Mouse (Mus musculus) C2C12 (cell line): ENCODE measurements around the gene Cnn2.

ENCODE experiments used
- CEBPB ChIP-seq: IDR thresholded peaks from one replicate; pipeline ENCODE4 v1.6.1; 2011; ENCODE audit warnings: low read depth, mild to moderate bottlenecking, control low read depth, moderate library complexity
- CTCF ChIP-seq: IDR thresholded peaks from one replicate; pipeline ENCODE4 v1.5.1; 2011; ENCODE audit not compliant: control insufficient read depth, insufficient read depth, insufficient read length
- FOSL1 ChIP-seq: IDR thresholded peaks from one replicate; pipeline ENCODE4 v1.8.0; 2011; ENCODE audit warnings: mild to moderate bottlenecking, low read length; ENCODE audit not compliant: poor library complexity, insufficient read depth, severe bottlenecking
- MAX ChIP-seq: IDR thresholded peaks from one replicate; pipeline ENCODE4 v1.6.1; 2011; ENCODE audit warnings: mild to moderate bottlenecking, control low read depth
- USF1 ChIP-seq: IDR thresholded peaks from one replicate; pipeline ENCODE4 v1.6.1; 2011; ENCODE audit warnings: low read depth, mild to moderate bottlenecking, control low read depth, moderate library complexity

DNA sequence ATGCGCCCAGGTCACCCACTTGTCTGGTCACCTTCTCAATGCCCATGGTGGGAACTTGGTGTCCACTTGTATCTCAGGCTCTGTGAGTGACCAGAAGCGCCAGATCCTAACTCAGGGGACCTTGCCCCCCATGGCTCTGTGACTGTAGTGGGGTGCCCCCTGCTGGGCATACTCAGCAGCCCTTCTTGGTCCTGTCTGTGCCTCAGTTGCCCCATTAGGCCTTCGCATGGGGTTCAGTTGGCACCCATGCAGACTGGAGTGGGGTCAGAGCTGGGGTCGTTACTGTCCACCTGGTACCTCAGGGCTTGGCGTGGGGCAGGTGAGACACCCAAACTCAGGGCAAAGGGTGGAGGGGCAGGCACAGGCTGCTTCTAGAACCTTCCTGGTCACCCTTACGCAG is 34.4 kb upstream of the Cnn2 start:
- peak; percentile 73 for TF ChIP-seq CTCF
- no peak for TF ChIP-seq MAX
- TF ChIP-seq USF1, result no peak
- no peak for TF ChIP-seq FOSL1
- no peak for TF ChIP-seq CEBPB
